Mouse (Mus musculus) MEL (cell line): ENCODE data around the gene Zdhhc6. TPM values are rescaled to one million over a fixed set of nuclear protein-coding genes. Genes with fewer than 3 reads are reported as not detected.
A peak's percentile ranks its signal among the peaks of the same experiment; 100 is the strongest.

ENCODE experiments used
- DNase-seq: peaks from one replicate; pipeline ENCODE4 v3.0.0; 2011; ENCODE audit warnings: low read depth, low spot score
- H3K27ac ChIP-seq: 2 replicates; pipeline ENCODE4 v1.5.1; 2012; ENCODE audit warnings: low read depth, mild to moderate bottlenecking, control low read depth, low read length, moderate library complexity; ENCODE audit not compliant: control insufficient read depth
- H3K27me3 ChIP-seq, 2 experiments: fragments of 150-350 bp in 1 of 2; sonication (generic) in 1 of 2; 2 replicates each; pipeline ENCODE4 v1.6.1; 2012; ENCODE audit warnings: low read length in 2 of 2, mild to moderate bottlenecking in 2 of 2, improper control_type of control experiment in 1 of 2, moderate library complexity in 1 of 2; ENCODE audit not compliant: insufficient read depth in 2 of 2, control insufficient read depth in 1 of 2
- H3K36me3 ChIP-seq, 2 experiments: 2 replicates each; pipeline ENCODE4 v1.6.1; 2012 to 2014; ENCODE audit warnings: low read length in 2 of 2, improper control_type of control experiment in 1 of 2, inconsistent platforms in 1 of 2, mild to moderate bottlenecking in 1 of 2; ENCODE audit not compliant: insufficient read depth in 2 of 2, control insufficient read depth in 1 of 2
- H3K4me1 ChIP-seq, 2 experiments: fragments of 150-350 bp in 1 of 2; sonication (generic) in 1 of 2; 2 replicates each; pipeline ENCODE4 v1.6.1; 2012; ENCODE audit warnings: low read length in 2 of 2, improper control_type of control experiment in 1 of 2, mild to moderate bottlenecking in 1 of 2; ENCODE audit not compliant: insufficient read depth in 2 of 2, control insufficient read depth in 1 of 2
- H3K4me3 ChIP-seq, 2 experiments: fragments of 150-350 bp in 1 of 2; sonication (generic) in 1 of 2; 2 replicates each; pipeline ENCODE4 v1.5.1; 2012; ENCODE audit warnings: low read depth in 2 of 2, low read length in 2 of 2, mild to moderate bottlenecking in 2 of 2, moderate library complexity in 2 of 2, control low read depth in 1 of 2, improper control_type of control experiment in 1 of 2; ENCODE audit not compliant: control insufficient read depth in 1 of 2, insufficient read depth in 1 of 2
- H3K79me2 ChIP-seq: 2 replicates; pipeline ENCODE4 v1.6.1; 2012; ENCODE audit warnings: mild to moderate bottlenecking, low read length, moderate library complexity; ENCODE audit not compliant: control insufficient read depth, poor library complexity, insufficient read depth
- H3K9ac ChIP-seq: 2 replicates; pipeline ENCODE4 v1.6.1; 2012; ENCODE audit warnings: low read depth, mild to moderate bottlenecking, control low read depth, low read length, moderate library complexity; ENCODE audit not compliant: control insufficient read depth, poor library complexity, severe bottlenecking
- H3K9me3 ChIP-seq: fragments of 150-350 bp; sonication (generic); replicated peaks from 2 replicates; pipeline ENCODE4 v1.6.1; 2012; ENCODE audit warnings: mild to moderate bottlenecking, low read length, improper control_type of control experiment, moderate library complexity; ENCODE audit not compliant: insufficient read depth
- BHLHE40 ChIP-seq: IDR thresholded peaks from 2 replicates; pipeline ENCODE4 v1.6.1; 2012; ENCODE audit warnings: low read depth, mild to moderate bottlenecking, inconsistent platforms, low read length, improper control_type of control experiment, borderline replicate concordance
- CHD2 ChIP-seq: IDR thresholded peaks from 2 replicates; pipeline ENCODE4 v1.6.1; 2011; ENCODE audit warnings: low read length, improper control_type of control experiment
- CTCF ChIP-seq, 3 experiments: IDR thresholded peaks in 2 of 3; conservative IDR thresholded peaks in 1 of 3; 2 replicates each; pipeline ENCODE4 v1.5.1; 2011 to 2012; ENCODE audit warnings: low read length in 3 of 3, low read depth in 2 of 3, mild to moderate bottlenecking in 2 of 3, improper control_type of control experiment in 1 of 3, inconsistent platforms in 1 of 3, mixed read lengths in 1 of 3, moderate library complexity in 1 of 3; ENCODE audit not compliant: control insufficient read depth in 1 of 3, insufficient read depth in 1 of 3, poor library complexity in 1 of 3, severe bottlenecking in 1 of 3
- ELF1 ChIP-seq: IDR thresholded peaks from 2 replicates; pipeline ENCODE4 v1.6.1; 2014; ENCODE audit warnings: low read depth, mild to moderate bottlenecking, inconsistent platforms, low read length, improper control_type of control experiment, moderate library complexity
- ETS1 ChIP-seq: IDR thresholded peaks from 2 replicates; pipeline ENCODE4 v1.6.1; 2012; ENCODE audit warnings: low read depth, mild to moderate bottlenecking, inconsistent platforms, low read length, improper control_type of control experiment, moderate library complexity
- GABPA ChIP-seq: IDR thresholded peaks from 2 replicates; pipeline ENCODE4 v1.6.1; 2012; ENCODE audit warnings: low read depth, mild to moderate bottlenecking, inconsistent platforms, low read length, improper control_type of control experiment, moderate library complexity
- GATA1 ChIP-seq: IDR thresholded peaks from 2 replicates; pipeline ENCODE4 v1.6.1; 2011; ENCODE audit warnings: low read depth, low read length, improper control_type of control experiment
- JUND ChIP-seq: IDR thresholded peaks from 2 replicates; pipeline ENCODE4 v1.6.1; 2011; ENCODE audit warnings: low read depth, mild to moderate bottlenecking, improper control_type of control experiment, low read length
- MAFK ChIP-seq: IDR thresholded peaks from 2 replicates; pipeline ENCODE4 v1.6.1; 2011; ENCODE audit warnings: low read depth, mild to moderate bottlenecking, low read length, improper control_type of control experiment, borderline replicate concordance
- MXI1 ChIP-seq: IDR thresholded peaks from 2 replicates; pipeline ENCODE4 v1.6.1; 2011; ENCODE audit warnings: mild to moderate bottlenecking, low read depth, low read length, improper control_type of control experiment
- MYB ChIP-seq: IDR thresholded peaks from 2 replicates; pipeline ENCODE4 v1.6.1; 2011; ENCODE audit warnings: mild to moderate bottlenecking, low read depth, low read length, improper control_type of control experiment
- MYC ChIP-seq: IDR thresholded peaks from 2 replicates; pipeline ENCODE4 v1.6.1; 2011; ENCODE audit warnings: low read depth, mild to moderate bottlenecking, low read length, improper control_type of control experiment, moderate library complexity
- NRF1 ChIP-seq: IDR thresholded peaks from 2 replicates; pipeline ENCODE4 v1.6.1; 2014; ENCODE audit warnings: low read depth, mild to moderate bottlenecking, inconsistent platforms, low read length, improper control_type of control experiment, moderate library complexity; ENCODE audit not compliant: poor library complexity, insufficient read depth, severe bottlenecking
- POLR2A ChIP-seq, 2 experiments: IDR thresholded peaks; 2 replicates each; pipeline ENCODE4 v1.6.1; 2011 to 2012; ENCODE audit warnings: low read length in 2 of 2, mild to moderate bottlenecking in 2 of 2, control low read depth in 1 of 2, improper control_type of control experiment in 1 of 2, low read depth in 1 of 2, moderate library complexity in 1 of 2; ENCODE audit not compliant: control insufficient read depth in 1 of 2, insufficient read depth in 1 of 2, poor library complexity in 1 of 2
- POLR2AphosphoS2 ChIP-seq: IDR thresholded peaks from 2 replicates; pipeline ENCODE4 v1.6.1; 2011; ENCODE audit warnings: low read length, improper control_type of control experiment
- POLR2AphosphoS5 ChIP-seq: IDR thresholded peaks from 2 replicates; pipeline ENCODE4 v1.6.1; 2012; ENCODE audit warnings: low read depth, borderline replicate concordance, mild to moderate bottlenecking, inconsistent platforms, low read length, moderate library complexity, mixed read lengths
- RAD21 ChIP-seq: IDR thresholded peaks from 2 replicates; pipeline ENCODE4 v1.6.1; 2011; ENCODE audit warnings: mild to moderate bottlenecking, low read depth, low read length, improper control_type of control experiment
- SIN3A ChIP-seq: IDR thresholded peaks from 2 replicates; pipeline ENCODE4 v1.6.1; 2012; ENCODE audit warnings: low read length, improper control_type of control experiment, inconsistent platforms
- TAL1 ChIP-seq: IDR thresholded peaks from 2 replicates; pipeline ENCODE4 v1.6.1; 2012; ENCODE audit warnings: mild to moderate bottlenecking, inconsistent platforms, low read length, moderate library complexity, mixed read lengths
- TBP ChIP-seq: IDR thresholded peaks from 2 replicates; pipeline ENCODE4 v1.8.0; 2011; ENCODE audit warnings: low read depth, low read length, improper control_type of control experiment
- USF1 ChIP-seq: IDR thresholded peaks from 2 replicates; pipeline ENCODE4 v1.6.1; 2014; ENCODE audit warnings: low read depth, mild to moderate bottlenecking, inconsistent platforms, low read length, improper control_type of control experiment, moderate library complexity
- ZC3H11A ChIP-seq: IDR thresholded peaks from 2 replicates; pipeline ENCODE4 v1.6.1; 2012; ENCODE audit warnings: low read depth, mild to moderate bottlenecking, inconsistent platforms, low read length, improper control_type of control experiment
- ZNF384 ChIP-seq: IDR thresholded peaks from 2 replicates; pipeline ENCODE4 v1.6.1; 2012; ENCODE audit warnings: low read depth, mild to moderate bottlenecking, inconsistent platforms, low read length, improper control_type of control experiment
- polyA plus RNA-seq, 2 experiments: library from polyadenylated mRNA; stranded (reverse) in 1 of 2; unstranded in 1 of 2; fragments of >175 nt in 1 of 2; fragments of >200 nt in 1 of 2; gene quantifications; 2 replicates each; pipeline versions ENCODE4 v1.2.1 to v1.2.4; 2012; ENCODE audit warnings: low replicate concordance in 2 of 2, low read depth in 1 of 2; ENCODE audit not compliant: insufficient read length in 2 of 2, insufficient read depth in 1 of 2, missing spikeins in 1 of 2
- total RNA-seq: library from RNA; depleted of rRNA; stranded (reverse); fragments of 300-350 nt; gene quantifications from 2 replicates; pipeline ENCODE4 v1.2.3, GENCODE M21; 2012

Zdhhc6 gene
- total and polyA plus RNA-seq, 3 experiments, result 95.6 to 114 (median 109) TPM

DNA sequence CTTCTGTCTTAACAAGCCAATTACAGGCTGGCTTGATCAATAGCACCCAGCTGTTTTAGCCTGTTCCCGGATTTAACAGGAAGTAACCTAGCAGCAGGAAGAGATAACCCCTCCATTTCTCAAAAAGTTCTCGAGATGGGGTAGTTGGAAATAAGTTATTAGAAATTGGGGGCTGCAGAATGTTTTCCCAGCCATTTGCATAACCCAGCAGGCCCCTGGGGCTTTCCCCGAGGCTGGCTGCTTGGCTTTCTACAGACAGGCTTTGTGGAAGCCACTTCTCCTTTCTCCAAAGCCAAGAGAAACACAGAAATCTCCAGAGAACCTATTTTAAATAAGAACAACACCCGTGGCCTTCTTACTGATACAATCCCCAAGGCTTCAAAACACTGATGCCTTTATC is 22.7 kb downstream of the Zdhhc6 start:
- Histone ChIP-seq H3K4me3 (no peak overlapping the region), H3K9me3 (no peaks in the 10 kb centered on the region), H3K79me2 (no peaks in the 10 kb centered on the region), H3K9ac (no peak overlapping the region), H3K27me3 (no peaks in the 10 kb centered on the region), H3K36me3 (peaks cover 77 to 80% of the 10 kb centered on the region in 2 experiments), H3K27ac (peak overlapping the region; percentile 29), H3K4me1 (peaks cover 33 to 55% of the 10 kb centered on the region in 2 experiments)
- TF ChIP-seq BHLHE40, result no peak
- no peak for TF ChIP-seq RAD21
- TF ChIP-seq MYB, result no peak
- no peak for TF ChIP-seq ZC3H11A
- TF ChIP-seq ETS1, result 0 out of 2 replicates have a peak, but pooled peaks have one; percentile 35
- TF ChIP-seq CTCF (IDR thresholded peaks at IDR 0.05 in 2 of 3, conservative IDR thresholded peaks at IDR 0.05 in 1 of 3; ENCODE audit: control insufficient read depth in 1 of 3, insufficient read depth in 1 of 3, low read depth in 2 of 3, low read length in 3 of 3, poor library complexity in 1 of 3, severe bottlenecking in 1 of 3), result no peak
- peak; percentile 64 for DNase-seq

- Histone ChIP-seq H3K4me1 (peaks cover 33 to 55% of the 10 kb centered on the region in 2 experiments), H3K27ac (no peak overlapping the region; the same call in 1 of the 2 replicates)
These were observed 23.5 kb downstream of the Zdhhc6 start for GRCm38 (mm10) chr19:55292210-55292850.

GRCm38 (mm10) chr19:55290621-55291270 is 25.1 kb downstream of the Zdhhc6 start:
- Histone ChIP-seq H3K9ac (no peak overlapping the region), H3K4me1 (peaks cover 43 to 52% of the 10 kb centered on the region in 2 experiments), H3K27me3 (no peaks in the 10 kb centered on the region), H3K9me3 (no peaks in the 10 kb centered on the region), H3K27ac (peak overlapping the region; percentile 59; the same call in 1 of the 2 replicates), H3K4me3 (no peak overlapping the region), H3K79me2 (no peaks in the 10 kb centered on the region), H3K36me3 (peaks cover 67 to 80% of the 10 kb centered on the region in 2 experiments)
- DNase-seq, result peak; percentile 54
- TF ChIP-seq CHD2 (no peak), MYB (peak; percentile 83), MYC (no peak), TAL1 (peak; percentile 19; the same call in 1 of the 2 replicates), GATA1 (peak; percentile 66; the same call in 1 of the 2 replicates), ETS1 (peak; percentile 73), SIN3A (peak; percentile 86), RAD21 (no peak), ELF1 (no peak; the same call in 1 of the 2 replicates), POLR2AphosphoS5 (no peak), ZC3H11A (no peak), JUND (0 out of 2 replicates have a peak, but pooled peaks have one; percentile 17), POLR2AphosphoS2 (peak; percentile 78), MXI1 (0 out of 2 replicates have a peak, but pooled peaks have one; percentile 34), POLR2A (IDR thresholded peaks at IDR 0.05; ENCODE audit: control insufficient read depth in 1 of 2, insufficient read depth in 1 of 2, low read depth in 1 of 2, low read length in 2 of 2, poor library complexity in 1 of 2) (peak in 1 of 2 experiments; percentile 30; a peak in 1 of 4 replicates), MAFK (0 out of 2 replicates have a peak, but pooled peaks have one; percentile 7), USF1 (no peak)

More at GRCm38 (mm10) chr19:55292210-55292850, 23.5 kb downstream of the Zdhhc6 start:
- Histone ChIP-seq H3K4me3 (no peak overlapping the region), H3K27me3 (no peaks in the 10 kb centered on the region), H3K9me3 (no peaks in the 10 kb centered on the region), H3K79me2 (no peaks in the 10 kb centered on the region), H3K36me3 (peaks cover 81 to 82% of the 10 kb centered on the region in 2 experiments), H3K9ac (no peak overlapping the region)
- no peak for TF ChIP-seq TBP
- TF ChIP-seq POLR2AphosphoS2, result peak; percentile 35; the same call in 1 of the 2 replicates
- TF ChIP-seq GATA1, result no peak
- no peak; a peak in 1 of 4 replicates for TF ChIP-seq POLR2A (IDR thresholded peaks at IDR 0.05; ENCODE audit: control insufficient read depth in 1 of 2, insufficient read depth in 1 of 2, low read depth in 1 of 2, low read length in 2 of 2, poor library complexity in 1 of 2)
- no peak for TF ChIP-seq NRF1
- TF ChIP-seq GABPA, result no peak
- TF ChIP-seq CTCF (IDR thresholded peaks at IDR 0.05 in 2 of 3, conservative IDR thresholded peaks at IDR 0.05 in 1 of 3; ENCODE audit: control insufficient read depth in 1 of 3, insufficient read depth in 1 of 3, low read depth in 2 of 3, low read length in 3 of 3, poor library complexity in 1 of 3, severe bottlenecking in 1 of 3), result no peak
- TF ChIP-seq TAL1, result no peak
- TF ChIP-seq ZNF384, result peak; percentile 71
- DNase-seq, result no peak
